Mouse (Mus musculus) liver, postnatal 0 days (tissue): ENCODE results near the gene Cenpp.

Source experiments
- CTCF ChIP-seq: sonication (generic); IDR thresholded peaks from 2 replicates; pipeline ENCODE4 v1.5.1; 2016; ENCODE audit warnings: antibody characterized with exemption, low read depth
- EP300 ChIP-seq: IDR thresholded peaks from 2 replicates; pipeline ENCODE4 v1.6.1; 2016; ENCODE audit warnings: antibody characterized with exemption, low read depth, mild to moderate bottlenecking

GRCm38 (mm10) chr13:49571418-49571817, 81.2 kb downstream of the Cenpp start:
- no peak for TF ChIP-seq CTCF
- peak; percentile 95 for TF ChIP-seq EP300
